19 mouse cellular contexts compared by ENCODE assay signal in genomic region chr19:10757526-10757925, GRCm38 (mm10). TPM values are rescaled to one million over a fixed set of nuclear protein-coding genes. Genes with fewer than 3 reads are reported as not detected.
DNase-seq lines count a peak whose midpoint lies in the region; ATAC-seq and TF ChIP-seq lines count a peak whose summit lies in the region.
"Had no signal": no experiment of that assay in that cellular context is flagged by ENCODE, and none has a peak within 500 bp of the region (broad histone marks: within the 10 kb centered on the region; RNA-seq: fewer than 3 reads in every experiment).

No protein-coding gene starts in this region.

- intact Hi-C loops in heart, adult 2 months (cut with DNase I) = no loop called here
- intact Hi-C loops in heart, postnatal 25 days (cut with DNase I) = no loop called here

- TF ChIP-seq CTCF in heart, adult 2 months (IDR thresholded peaks at IDR 0.05) = no peak

- peaks cover 12% of the 10 kb centered on the region for H3K4me1 ChIP-seq in heart, adult 2 months (ENCODE audit: control insufficient read depth, insufficient read depth, low read length)
- no peaks in the 10 kb centered on the region for H3K4me1 ChIP-seq in ES-E14 (ENCODE audit: control insufficient read depth in 2 of 2, insufficient read depth in 2 of 2, low read length in 2 of 2, poor library complexity in 1 of 2)
- no peaks in the 10 kb centered on the region for H3K4me1 ChIP-seq in forebrain, embryonic 11.5 days (replicated peaks; ENCODE audit: control insufficient read depth, insufficient read depth, low read length)

- H3K36me3 ChIP-seq in heart, adult 2 months (ENCODE audit: control insufficient read depth, insufficient read depth, low read length) = no peaks in the 10 kb centered on the region; the same call in 1 of the 2 replicates
- H3K36me3 ChIP-seq in ES-E14 (ENCODE audit: control insufficient read depth, insufficient read depth, low read length, poor library complexity, severe bottlenecking) = no peaks in the 10 kb centered on the region
- no peaks in the 10 kb centered on the region for H3K36me3 ChIP-seq in forebrain, embryonic 11.5 days (ENCODE audit: control insufficient read depth, insufficient read depth, low read length)

- WGBS in heart, adult 2 months = 71% methylated on average over 2 of the region's 2 CpGs
- WGBS in forebrain, embryonic 11.5 days = 85% methylated on average over 2 of the region's 2 CpGs

- TF ChIP-seq EP300 in heart, adult 2 months (IDR thresholded peaks at IDR 0.05; ENCODE audit: insufficient read depth, low read depth, low read length) = no peak

- H3K9ac ChIP-seq in heart, adult 2 months (ENCODE audit: low read depth, low read length) = no peak overlapping the region
- no peak overlapping the region for H3K9ac ChIP-seq in ES-E14 (ENCODE audit: insufficient read depth, low read depth, low read length, poor library complexity, severe bottlenecking)
- no peak overlapping the region for H3K9ac ChIP-seq in forebrain, embryonic 11.5 days (ENCODE audit: low read length)
- H3K9ac ChIP-seq: liver, postnatal 0 days had no signal

- H3K27me3 ChIP-seq in heart, adult 2 months (ENCODE audit: control insufficient read depth, insufficient read depth, low read length) = no peaks in the 10 kb centered on the region
- no peaks in the 10 kb centered on the region for H3K27me3 ChIP-seq in forebrain, embryonic 11.5 days (ENCODE audit: control insufficient read depth, insufficient read depth, low read length)

- no peak for TF ChIP-seq POLR2A in heart, adult 2 months (IDR thresholded peaks at IDR 0.05; ENCODE audit: insufficient read depth, low read depth, low read length)

- no peak overlapping the region for H3K4me2 ChIP-seq in forebrain, embryonic 11.5 days (ENCODE audit: low read depth, low read length, severe bottlenecking)

- no peak for DNase-seq in heart, adult 2 months
- no peak for DNase-seq in heart, postnatal 25 days (ENCODE audit: low spot score)
- DNase-seq in ES-E14 (ENCODE audit: low read depth, low spot score) = no peak
- peak; percentile 58 to 72 for DNase-seq in cerebellum, adult 18-20 months
- peak; percentile 65 to 70 for DNase-seq in cerebellum, postnatal 25 days
- no peak for DNase-seq in forebrain, embryonic 11.5 days (ENCODE audit: low spot score)
- DNase-seq in T-cell, adult 2 months (ENCODE audit: low spot score) = no peak
- DNase-seq in thymus, postnatal 14 days = no peak
- DNase-seq: adrenal gland, postnatal 10 days; B cell, adult 2 months; kidney, adult 2 months; kidney, postnatal 25 days; liver; liver, postnatal 0 days; thymus, postnatal 25 days had no signal

- ATAC-seq in forebrain, embryonic 11.5 days (replicated peaks; ENCODE audit: low FRiP score) = no peak
- ATAC-seq: forebrain, embryonic 16.5 days; liver, postnatal 0 days had no signal

- H3K27ac ChIP-seq in heart, adult 2 months = peak overlapping the region; percentile 7; the same call in 1 of the 2 replicates
- H3K27ac ChIP-seq in ES-E14 (ENCODE audit: insufficient read depth, low read depth, low read length, poor library complexity, severe bottlenecking) = 0 out of 2 replicates have a peak overlapping the region, but pooled peaks have one; percentile 3
- H3K27ac ChIP-seq in forebrain, embryonic 11.5 days (ENCODE audit: low read depth, low read length) = no peak overlapping the region

- in situ Hi-C loops in ES-E14 (cut with MboI; ENCODE audit: low sequenced_read_pairs in 2 of 2, unreplicated experiment in 2 of 2) = no loop called here

- no peaks in the 10 kb centered on the region for H3K9me3 ChIP-seq in ES-E14 (ENCODE audit: control insufficient read depth, insufficient read depth, low read depth, low read length)
- H3K9me3 ChIP-seq in forebrain, embryonic 11.5 days (ENCODE audit: control insufficient read depth, low read length) = no peaks in the 10 kb centered on the region

- no peak overlapping the region for H3K4me3 ChIP-seq in heart, adult 2 months
- no peak overlapping the region for H3K4me3 ChIP-seq in ES-E14 (ENCODE audit: insufficient read depth in 1 of 2, low read depth in 1 of 2, low read length in 2 of 2, poor library complexity in 1 of 2, severe bottlenecking in 1 of 2)
- no peak overlapping the region for H3K4me3 ChIP-seq in forebrain, embryonic 11.5 days (ENCODE audit: low read depth, low read length)

- no peaks in the 10 kb centered on the region for H3K79me2 ChIP-seq in heart, adult 2 months (replicated peaks; ENCODE audit: control insufficient read depth, insufficient read depth, low read length)

TF ChIP-seq in ES-E14, 5 proteins besides CTCF, POLR2A, EP300 and RAD21:
- TF ChIP-seq HCFC1 (IDR thresholded peaks at IDR 0.05; ENCODE audit: borderline replicate concordance, insufficient read depth, low read length) = no peak
- no peak for TF ChIP-seq CHD2 (IDR thresholded peaks at IDR 0.05; ENCODE audit: low read depth, low read length)
- TF ChIP-seq ZC3H11A (IDR thresholded peaks at IDR 0.05; ENCODE audit: borderline replicate concordance, low read depth, low read length) = no peak
- TF ChIP-seq MAFK (IDR thresholded peaks at IDR 0.05; ENCODE audit: insufficient read depth, low read depth, low read length) = no peak
- TF ChIP-seq ZNF384 (IDR thresholded peaks at IDR 0.05; ENCODE audit: low read depth, low read length) = no peak

RNA-seq across cellular contexts. Expression of gene Cd5, which starts 18.7 kb away (rescaled TPM):
- under 1 TPM; 0.11 to 0.26 TPM for total RNA-seq in heart, adult 2 months (2021)
- 0.35 and 0.80 TPM in 2 replicates for polyA plus RNA-seq in heart, adult 2 months (2012; rRNA removed)
- under 1 TPM; 0.34 to 0.48 TPM for total RNA-seq in heart, postnatal 25 days (2021)
- total RNA-seq in ES-E14 (2012; rRNA removed) = not detected in 2 replicates
- polyA plus RNA-seq in forebrain, embryonic 11.5 days (2014; fragmentation: Nextera tagmentation; extraction: Ambion mirVana) = 0.05 TPM in 1 of 2 replicates, not detected in the other
- total RNA-seq: common myeloid progenitor, adult 5-6 weeks; left cerebral cortex, postnatal 25 days had no signal
- polyA plus RNA-seq: hindbrain, embryonic 11.5 days had no signal

Comparison
In these comparisons a context has a peak if more than half of its experiments do, and no peak if none do; other contexts are left out.
1. DNase-seq: peak in cerebellum, adult 18-20 months (2 of 2) and cerebellum, postnatal 25 days (2 of 2); none in heart, adult 2 months (0 of 2), heart, postnatal 25 days (single experiment), ES-E14 (single experiment), forebrain, embryonic 11.5 days (single experiment), T-cell, adult 2 months (single experiment) and thymus, postnatal 14 days (single experiment).